Mouse (Mus musculus) macrophage (primary cell): Measurements from ENCODE around the gene Hoxc8. TPM values are rescaled to one million over a fixed set of nuclear protein-coding genes. Genes with fewer than 3 reads are reported as not detected.

Source experiments
- H3K27ac ChIP-seq: fragments of 350-480 bp; formaldehyde crosslinking; 2 replicates; pipeline ENCODE4 v1.9.0; 2021
- H3K36me3 ChIP-seq: fragments of 350-480 bp; formaldehyde crosslinking; 2 replicates; pipeline ENCODE4 v1.9.0; 2021; ENCODE audit errors: inconsistent target
- H3K4me3 ChIP-seq: fragments of 350-480 bp; formaldehyde crosslinking; 2 replicates; pipeline ENCODE4 v1.9.0; 2021; ENCODE audit errors: inconsistent target
- H3K79me2 ChIP-seq: fragments of 350-480 bp; formaldehyde crosslinking; 2 replicates; pipeline ENCODE4 v1.9.0; 2021; ENCODE audit errors: inconsistent target
- WGBS: methylation state at CpG from one replicate; pipeline ENCODE4 v1.1.7; 2026; ENCODE audit warnings: inconsistent platforms; ENCODE audit not compliant: missing documents; 5-methylcytosine and 5-hydroxymethylcytosine counted together
- polyA plus RNA-seq: library from polyadenylated mRNA; stranded (reverse); fragments of 250-400 nt; gene quantifications from 3 replicates; pipeline ENCODE4 v1.2.4, GENCODE M21; 2018; ENCODE audit warnings: inconsistent platforms

Hoxc8 gene
- polyA plus RNA-seq, 1 experiment from 2014 or later = not detected

- no peaks in the 10 kb centered on the region for H3K36me3 ChIP-seq
- H3K4me3 ChIP-seq = no peak overlapping the region
- 6% methylated on average over 21 of the region's 21 CpGs for WGBS
- no peak overlapping the region for H3K27ac ChIP-seq
- no peaks in the 10 kb centered on the region for H3K79me2 ChIP-seq
Observed at GRCm38 (mm10) chr15:102987124-102987833, 3.1 kb upstream of the Hoxc8 start.

GRCm38 (mm10) chr15:102988078-102988477 is 2.3 kb upstream of the Hoxc8 start:
- Histone ChIP-seq H3K27ac (no peak overlapping the region), H3K4me3 (no peak overlapping the region), H3K79me2 (no peaks in the 10 kb centered on the region), H3K36me3 (no peaks in the 10 kb centered on the region)
- WGBS = 45% methylated on average over 5 of the region's 5 CpGs

GRCm38 (mm10) chr15:102991782-102992181 is 1.4 kb downstream of the Hoxc8 start:
- H3K36me3 ChIP-seq = no peaks in the 10 kb centered on the region
- H3K4me3 ChIP-seq = no peak overlapping the region
- no peak overlapping the region for H3K27ac ChIP-seq
- WGBS = 7% methylated on average over 6 of the region's 7 CpGs
- no peaks in the 10 kb centered on the region for H3K79me2 ChIP-seq

- Histone ChIP-seq H3K79me2 (no peaks in the 10 kb centered on the region), H3K4me3 (no peak overlapping the region), H3K27ac (no peak overlapping the region), H3K36me3 (no peaks in the 10 kb centered on the region)
- 9% methylated on average over 11 of the region's 11 CpGs for WGBS
Observed at GRCm38 (mm10) chr15:102992206-102992605, 1.8 kb downstream of the Hoxc8 start.

GRCm38 (mm10) chr15:102992863-102993262 is 2.5 kb downstream of the Hoxc8 start:
- no peaks in the 10 kb centered on the region for H3K36me3 ChIP-seq
- 21% methylated on average over 2 of the region's 3 CpGs for WGBS
- H3K79me2 ChIP-seq = no peaks in the 10 kb centered on the region

GRCm38 (mm10) chr15:102996548-102996947 is 6.1 kb downstream of the Hoxc8 start:
- Histone ChIP-seq H3K79me2 (no peaks in the 10 kb centered on the region), H3K27ac (no peak overlapping the region), H3K4me3 (no peak overlapping the region), H3K36me3 (no peaks in the 10 kb centered on the region)
- 10% methylated on average over 9 of the region's 9 CpGs for WGBS

More at GRCm38 (mm10) chr15:102992863-102993262, 2.5 kb downstream of the Hoxc8 start:
- no peak overlapping the region for H3K4me3 ChIP-seq
- no peak overlapping the region for H3K27ac ChIP-seq

- H3K27ac ChIP-seq = no peak overlapping the region
- 35% methylated on average over 3 of the region's 3 CpGs for WGBS
- H3K36me3 ChIP-seq = no peaks in the 10 kb centered on the region
- no peaks in the 10 kb centered on the region for H3K79me2 ChIP-seq
- no peak overlapping the region for H3K4me3 ChIP-seq
Observed at GRCm38 (mm10) chr15:102997431-102997830, 7.0 kb downstream of the Hoxc8 start.

- H3K4me3 ChIP-seq = no peak within 1 kb of the TSS
- no peaks in the 10 kb centered on the region for H3K36me3 ChIP-seq
- H3K79me2 ChIP-seq = no peaks in the 10 kb centered on the region
- no peak within 1 kb of the TSS for H3K27ac ChIP-seq
- 9% methylated on average over 19 of the region's 19 CpGs for WGBS
Observed at GRCm38 (mm10) chr15:102997939-102998355, 7.5 kb downstream of the Hoxc8 start, which contains the start of gene Hoxc6. Gene Hoxc6, plus strand, starts transcription at chr15:102998257.

- Histone ChIP-seq H3K4me3 (no peak overlapping the region), H3K79me2 (no peaks in the 10 kb centered on the region), H3K36me3 (no peaks in the 10 kb centered on the region), H3K27ac (no peak overlapping the region)
- WGBS = 4% methylated on average over 16 of the region's 19 CpGs
Observed at GRCm38 (mm10) chr15:102998608-102999182, 8.3 kb downstream of the Hoxc8 start.

- Histone ChIP-seq H3K27ac (no peak overlapping the region), H3K4me3 (no peak overlapping the region)
- 3% methylated on average over 33 of the region's 33 CpGs for WGBS
Observed at GRCm38 (mm10) chr15:102999183-102999831, 8.9 kb downstream of the Hoxc8 start.

GRCm38 (mm10) chr15:102999955-103000354 is 9.5 kb downstream of the Hoxc8 start:
- no peak overlapping the region for H3K27ac ChIP-seq
- no peaks in the 10 kb centered on the region for H3K36me3 ChIP-seq
- H3K4me3 ChIP-seq = no peak overlapping the region
- 37% methylated on average over 9 of the region's 11 CpGs for WGBS
- no peaks in the 10 kb centered on the region for H3K79me2 ChIP-seq

More at GRCm38 (mm10) chr15:102999183-102999831, 8.9 kb downstream of the Hoxc8 start:
- H3K36me3 ChIP-seq = no peaks in the 10 kb centered on the region
- no peaks in the 10 kb centered on the region for H3K79me2 ChIP-seq

- Histone ChIP-seq H3K27ac (no peak overlapping the region), H3K4me3 (no peak overlapping the region)
- WGBS = 23% methylated on average over 24 of the region's 24 CpGs
Observed at GRCm38 (mm10) chr15:103000501-103000901, 10.1 kb downstream of the Hoxc8 start.

GRCm38 (mm10) chr15:103001370-103001769 is 11.0 kb downstream of the Hoxc8 start:
- Histone ChIP-seq H3K4me3 (no peak overlapping the region), H3K36me3 (no peaks in the 10 kb centered on the region), H3K79me2 (no peaks in the 10 kb centered on the region), H3K27ac (no peak overlapping the region)
- WGBS = 86% methylated on average over 2 of the region's 2 CpGs

More at GRCm38 (mm10) chr15:103000501-103000901, 10.1 kb downstream of the Hoxc8 start:
- H3K79me2 ChIP-seq = no peaks in the 10 kb centered on the region
- H3K36me3 ChIP-seq = no peaks in the 10 kb centered on the region

- no peaks in the 10 kb centered on the region for H3K36me3 ChIP-seq
- H3K4me3 ChIP-seq = no peak overlapping the region
- H3K79me2 ChIP-seq = no peaks in the 10 kb centered on the region
- WGBS = 87% methylated on average over 4 of the region's 4 CpGs
- H3K27ac ChIP-seq = no peak overlapping the region
Observed at GRCm38 (mm10) chr15:103002156-103002555, 11.7 kb downstream of the Hoxc8 start.
